Mouse (Mus musculus): Measurements from ENCODE around the gene Katnbl1. TPM values are rescaled to one million over a fixed set of nuclear protein-coding genes. Genes with fewer than 3 reads are reported as not detected.
"Not testable (repeated sequence)": the region's sequence is repeated elsewhere in the genome, so short reads cannot be mapped to it uniquely, and the experiment has no call there.

Gene Katnbl1
- total RNA-seq, 2 experiments from 2014 or later = 12.7 to 16.3 TPM

DNA sequence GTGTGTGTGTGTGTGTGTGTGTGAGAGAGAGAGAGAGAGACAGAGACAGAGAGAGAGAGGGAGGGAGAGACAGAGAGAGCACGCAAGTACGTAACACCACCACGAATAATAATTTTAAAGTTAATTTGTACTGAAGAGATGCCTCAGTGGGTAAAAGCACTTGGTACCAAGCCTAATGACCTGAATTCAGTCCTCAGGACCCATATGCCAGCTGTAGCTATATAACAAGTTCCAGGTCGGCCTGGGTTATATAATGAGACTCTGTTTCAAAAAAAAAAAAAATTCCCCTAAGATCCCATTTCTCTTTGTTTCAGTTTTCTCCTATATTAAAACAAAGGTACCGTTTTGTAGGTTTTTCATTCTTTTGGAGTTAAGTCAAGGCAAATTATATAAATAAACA lies 11.8 kb downstream of the Katnbl1 start:
- DNase-seq (ENCODE audit: low spot score in 2 of 2) = no peak
- intact Hi-C loops (cut with DNase I) = no loop called here

DNA sequence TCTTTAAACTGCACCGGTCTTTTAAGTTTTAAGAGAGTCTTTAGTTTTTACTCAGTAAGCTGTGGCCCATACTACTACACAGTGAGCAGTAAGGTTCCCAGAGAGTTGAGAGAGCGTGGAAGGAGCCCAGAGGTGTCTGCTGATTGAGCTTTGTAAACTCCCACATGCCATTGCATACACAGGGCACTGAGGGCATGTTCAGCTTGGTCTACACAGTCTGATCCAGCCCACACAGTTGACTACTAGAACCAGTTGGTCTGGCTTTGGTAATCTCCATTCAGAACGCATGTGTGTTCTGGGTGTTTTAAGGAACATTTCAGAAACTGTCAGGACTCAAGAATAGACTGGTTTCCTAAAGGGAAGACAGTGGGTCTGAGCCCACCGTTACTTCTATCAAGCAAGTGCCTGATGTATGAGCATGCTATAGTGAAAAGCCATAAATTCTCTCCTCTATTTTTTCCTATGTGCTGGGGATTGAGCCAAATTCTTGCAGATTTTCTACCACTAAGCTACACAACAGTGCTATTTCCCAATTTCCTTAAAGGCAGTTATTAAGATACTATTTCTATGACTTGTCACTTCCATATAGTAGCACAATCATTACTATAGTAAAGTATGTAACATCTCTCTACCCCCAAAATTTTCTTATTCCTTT lies 12.5 kb downstream of the Katnbl1 start:
- intact Hi-C loops (cut with DNase I) = no loop called here
- no peak for DNase-seq (ENCODE audit: low spot score in 2 of 2)

DNA sequence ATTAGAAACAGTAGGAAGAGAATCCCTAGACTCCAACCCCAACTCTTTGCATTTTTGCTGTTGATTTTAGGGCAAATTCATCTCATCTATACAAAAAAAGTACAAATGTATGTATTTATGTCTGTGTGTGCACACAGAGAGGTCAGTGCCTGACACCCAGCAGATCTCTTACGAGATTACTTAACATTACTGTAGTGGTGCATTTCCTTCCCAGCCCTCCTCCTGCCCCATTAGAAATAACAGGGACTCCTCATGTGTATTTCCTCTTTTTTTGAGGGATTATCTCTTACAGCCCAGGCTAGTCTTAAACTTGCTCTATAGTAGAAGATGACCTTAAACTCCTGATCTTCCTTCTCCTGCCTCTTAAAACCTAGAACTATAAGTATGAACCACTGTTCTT lies 13.7 kb downstream of the Katnbl1 start:
- intact Hi-C loops (cut with DNase I) = no loop called here
- no peak for DNase-seq (ENCODE audit: low spot score in 2 of 2)

- intact Hi-C loops (cut with DNase I) = no loop called here
- DNase-seq (ENCODE audit: low spot score in 2 of 2) = no peak
These were observed 14.9 kb downstream of the Katnbl1 start for GRCm38 (mm10) chr2:112393958-112394357.

GRCm38 (mm10) chr2:112396649-112397048 lies 17.6 kb downstream of the Katnbl1 start:
- no peak for DNase-seq (ENCODE audit: low spot score in 2 of 2)
- intact Hi-C loops (cut with DNase I) = no loop called here

DNA sequence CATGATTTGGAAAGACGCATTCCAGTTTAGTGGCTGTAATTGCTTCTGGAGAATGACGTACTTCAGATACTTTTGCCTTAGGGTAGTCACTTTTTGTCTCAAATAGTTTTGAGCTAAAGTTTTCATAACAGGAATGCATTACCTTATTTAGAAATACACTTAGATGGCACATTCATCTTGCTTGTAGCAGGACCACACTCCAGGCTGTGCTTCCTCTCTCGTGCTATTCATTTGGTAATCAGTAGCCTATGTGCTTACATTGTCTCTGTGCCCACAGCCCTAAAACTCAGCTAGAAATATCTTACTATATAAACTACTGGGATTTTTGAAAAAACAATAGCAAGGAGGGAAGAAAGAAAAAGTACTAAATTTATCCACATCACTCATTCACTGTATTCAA lies 28.0 kb downstream of the Katnbl1 start:
- intact Hi-C loops (cut with DNase I) = no loop called here
- no peak for DNase-seq (ENCODE audit: low spot score in 2 of 2)

GRCm38 (mm10) chr2:112425308-112425707 lies 46.3 kb downstream of the Katnbl1 start:
- DNase-seq (ENCODE audit: low spot score in 2 of 2) = no peak
- intact Hi-C loops (cut with DNase I) = no loop called here

GRCm38 (mm10) chr2:112428534-112428933 lies 49.5 kb downstream of the Katnbl1 start:
- intact Hi-C loops (cut with DNase I); DNase-seq (ENCODE audit: low spot score in 2 of 2): not testable (repeated sequence)

DNA sequence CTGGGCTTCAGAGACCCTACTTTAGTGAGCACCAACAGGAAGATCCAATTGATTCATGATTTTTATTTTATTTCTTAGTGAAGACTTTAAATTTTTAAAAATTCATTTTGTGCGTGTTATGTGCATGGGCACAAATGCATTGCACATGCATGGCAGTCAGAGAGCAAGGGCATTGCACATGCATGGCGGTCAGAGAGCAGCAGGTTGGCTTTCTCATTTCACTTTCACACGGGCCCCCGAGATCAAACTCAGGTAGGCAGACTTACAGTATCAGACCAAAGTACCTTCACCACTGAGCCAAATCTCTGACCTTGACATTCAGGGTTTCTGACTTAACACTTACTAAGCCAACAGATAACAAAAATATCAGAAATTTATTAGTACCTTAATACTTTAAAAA lies 50.7 kb downstream of the Katnbl1 start:
- intact Hi-C loops (cut with DNase I) = no loop called here
- DNase-seq (ENCODE audit: low spot score in 2 of 2) = no peak

DNA sequence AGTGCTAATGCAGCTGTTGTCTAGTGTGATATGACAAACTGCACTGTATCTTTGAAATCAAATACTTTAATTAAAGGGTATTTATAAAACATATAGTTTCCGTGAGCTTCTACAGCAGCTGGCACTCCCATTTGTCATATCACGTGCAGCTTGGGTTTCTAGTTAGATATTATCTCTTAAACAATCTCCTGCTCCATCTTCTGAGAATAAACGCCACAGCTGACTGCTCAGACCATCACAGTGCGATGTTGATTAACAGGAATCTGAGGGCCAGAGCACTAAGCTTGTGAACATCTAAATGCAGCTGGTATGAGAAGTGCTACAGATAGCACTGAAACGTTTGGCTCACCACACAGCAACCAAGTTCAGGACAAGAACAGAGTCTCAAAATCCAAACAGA lies 51.4 kb downstream of the Katnbl1 start:
- no peak for DNase-seq (ENCODE audit: low spot score in 2 of 2)
- intact Hi-C loops (cut with DNase I) = no loop called here

GRCm38 (mm10) chr2:112432523-112432922 lies 53.5 kb downstream of the Katnbl1 start:
- intact Hi-C loops (cut with DNase I) = no loop called here
- DNase-seq (ENCODE audit: low spot score in 2 of 2) = no peak

DNA sequence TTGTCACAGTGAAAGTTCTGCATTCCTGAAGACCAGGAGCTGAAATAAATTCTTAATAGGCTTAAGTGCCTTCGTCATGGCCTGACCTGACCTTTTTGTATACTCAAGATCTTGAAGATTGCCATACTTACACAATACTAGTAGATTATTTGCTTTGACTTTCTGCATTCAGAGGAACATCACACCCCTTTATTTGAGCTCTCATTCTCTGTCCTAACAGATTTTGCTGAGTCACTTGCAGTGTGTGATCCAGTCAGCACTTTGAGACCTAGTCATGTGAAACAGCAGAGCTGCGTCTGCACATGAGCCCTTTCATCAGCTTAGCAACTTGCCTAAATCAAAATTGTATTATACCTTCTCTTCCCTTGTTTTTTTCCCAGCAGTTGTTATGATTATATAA lies 54.3 kb downstream of the Katnbl1 start:
- no peak for DNase-seq (ENCODE audit: low spot score in 2 of 2)
- intact Hi-C loops (cut with DNase I) = no loop called here

DNA sequence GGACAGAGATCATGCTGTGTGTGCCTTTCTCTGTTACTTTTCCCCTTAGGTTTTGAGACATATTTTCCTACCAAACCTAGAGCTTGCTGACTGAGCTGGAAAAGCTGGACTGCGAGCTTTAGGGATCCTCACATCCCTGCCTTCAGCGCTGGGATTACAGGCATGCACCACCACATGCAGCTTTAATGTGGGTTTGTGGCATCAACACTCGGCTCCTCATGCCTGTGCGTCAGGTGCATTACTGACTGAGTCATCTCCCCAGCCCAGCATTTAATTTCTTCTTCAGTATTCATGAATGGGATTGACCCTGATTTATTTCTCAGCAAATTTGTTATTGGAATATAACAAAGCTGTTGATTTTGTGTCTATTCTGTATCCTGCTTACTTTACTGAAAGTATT lies 57.3 kb downstream of the Katnbl1 start:
- intact Hi-C loops (cut with DNase I) = no loop called here

DNA sequence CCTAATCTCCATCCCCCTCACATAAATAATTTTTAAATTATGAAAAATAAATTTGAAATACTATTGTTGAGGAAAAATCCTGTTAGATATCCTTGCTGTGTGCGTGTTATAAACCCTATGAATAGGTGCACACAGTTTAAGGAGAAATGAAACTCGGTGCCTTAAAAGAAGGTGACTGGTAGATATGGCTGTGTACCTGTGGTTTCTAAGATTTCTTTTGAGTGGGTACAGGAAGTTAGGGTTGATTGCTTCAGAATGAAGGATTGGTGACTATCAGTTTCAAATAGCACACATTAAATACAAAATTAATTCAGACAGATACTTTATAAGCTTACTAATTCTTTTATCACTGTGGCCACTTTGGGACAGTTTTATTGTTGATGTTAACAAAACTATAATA lies 58.6 kb downstream of the Katnbl1 start:
- intact Hi-C loops (cut with DNase I) = no loop called here
- DNase-seq (ENCODE audit: low spot score in 2 of 2) = no peak

More for the DNA sequence above, 57.3 kb downstream of the Katnbl1 start:
- no peak for DNase-seq (ENCODE audit: low spot score in 2 of 2)

- DNase-seq (ENCODE audit: low spot score in 2 of 2) = peak; percentile 21 to 28
These were observed 64.5 kb downstream of the Katnbl1 start for GRCm38 (mm10) chr2:112443491-112443890.

DNA sequence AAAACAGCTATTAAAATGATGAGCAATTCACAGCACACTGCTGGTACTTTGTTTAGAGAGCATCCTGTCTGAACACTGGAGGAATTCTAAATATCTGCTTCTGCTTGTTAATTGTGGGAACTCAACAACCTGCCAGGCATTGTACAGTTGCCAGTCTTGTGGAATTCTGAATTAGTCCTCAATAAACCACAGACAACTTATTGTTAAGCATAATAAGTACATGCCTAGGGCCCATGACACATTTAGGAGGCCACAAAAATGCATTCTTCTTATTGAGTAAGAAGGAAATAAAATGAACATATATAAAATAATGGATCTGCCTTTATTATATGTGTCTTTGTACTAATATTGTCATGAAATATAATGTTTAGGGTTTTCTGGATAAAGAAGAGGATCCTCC lies 66.5 kb downstream of the Katnbl1 start:
- intact Hi-C loops (cut with DNase I) = no loop called here
- no peak for DNase-seq (ENCODE audit: low spot score in 2 of 2)

More at GRCm38 (mm10) chr2:112443491-112443890, 64.5 kb downstream of the Katnbl1 start:
- intact Hi-C loops (cut with DNase I) = no loop called here

- DNase-seq (ENCODE audit: low spot score in 2 of 2); intact Hi-C loops (cut with DNase I): not testable (repeated sequence)
These were observed 69.0 kb downstream of the Katnbl1 start for GRCm38 (mm10) chr2:112448046-112448445.

- no peak for DNase-seq (ENCODE audit: low spot score in 2 of 2)
- intact Hi-C loops (cut with DNase I) = no loop called here
These were observed 69.6 kb downstream of the Katnbl1 start for GRCm38 (mm10) chr2:112448510-112449059.

- intact Hi-C loops (cut with DNase I) = loop anchor here (2.0 kb wide), 1 partner anchor 71 kb away; the partner anchor contains the start of gene Katnbl1
- DNase-seq (ENCODE audit: low spot score in 2 of 2) = no peak
These were observed 70.7 kb downstream of the Katnbl1 start for GRCm38 (mm10) chr2:112449597-112450296.

DNA sequence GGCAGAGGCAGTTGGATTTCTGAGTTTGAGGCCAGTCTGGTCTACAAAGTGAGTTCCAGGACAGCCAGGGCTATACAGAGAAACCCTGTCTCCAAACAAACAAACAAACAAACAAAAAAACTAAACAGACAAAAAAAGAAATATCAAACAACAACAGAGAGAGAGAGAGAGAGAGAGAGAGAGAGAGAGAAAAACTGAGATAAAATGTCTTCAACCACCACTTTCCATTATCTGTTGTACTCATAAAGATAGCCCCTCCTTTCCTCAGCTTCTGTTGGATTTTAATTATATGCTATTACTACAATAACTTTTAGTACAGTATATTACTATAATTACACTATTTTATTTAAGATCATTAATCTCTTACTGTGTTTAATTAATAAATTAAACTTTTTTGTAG lies 73.5 kb downstream of the Katnbl1 start:
- intact Hi-C loops (cut with DNase I); DNase-seq (ENCODE audit: low spot score in 2 of 2): not testable (repeated sequence)

All from left cerebral cortex, postnatal 36 days (tissue).